Mouse (Mus musculus) spleen, adult 2 months (tissue): ENCODE data around the gene Selenop.

Experiments
- CTCF ChIP-seq: fragments of 200-500 bp; IDR thresholded peaks from 2 replicates; pipeline ENCODE4 v1.5.1; 2011; ENCODE audit warnings: mild to moderate bottlenecking, inconsistent platforms; ENCODE audit not compliant: insufficient read depth, insufficient read length, insufficient replicate concordance; ENCODE audit errors: extremely low read depth
- POLR2A ChIP-seq: fragments of 200-500 bp; IDR thresholded peaks from 2 replicates; pipeline ENCODE4 v1.6.1; 2011; ENCODE audit warnings: low read depth, low read length, inconsistent platforms

GRCm38 (mm10) chr15:3295986-3296385 lies 27.6 kb downstream of the Selenop start:
- TF ChIP-seq CTCF (no peak), POLR2A (no peak)
